Mouse (Mus musculus): ENCODE results near the gene Cd2. TPM values are rescaled to one million over a fixed set of nuclear protein-coding genes. Genes with fewer than 3 reads are reported as not detected.

Cd2 gene
- polyA plus RNA-seq, 1 experiment from 2014 or later = not detected

DNA sequence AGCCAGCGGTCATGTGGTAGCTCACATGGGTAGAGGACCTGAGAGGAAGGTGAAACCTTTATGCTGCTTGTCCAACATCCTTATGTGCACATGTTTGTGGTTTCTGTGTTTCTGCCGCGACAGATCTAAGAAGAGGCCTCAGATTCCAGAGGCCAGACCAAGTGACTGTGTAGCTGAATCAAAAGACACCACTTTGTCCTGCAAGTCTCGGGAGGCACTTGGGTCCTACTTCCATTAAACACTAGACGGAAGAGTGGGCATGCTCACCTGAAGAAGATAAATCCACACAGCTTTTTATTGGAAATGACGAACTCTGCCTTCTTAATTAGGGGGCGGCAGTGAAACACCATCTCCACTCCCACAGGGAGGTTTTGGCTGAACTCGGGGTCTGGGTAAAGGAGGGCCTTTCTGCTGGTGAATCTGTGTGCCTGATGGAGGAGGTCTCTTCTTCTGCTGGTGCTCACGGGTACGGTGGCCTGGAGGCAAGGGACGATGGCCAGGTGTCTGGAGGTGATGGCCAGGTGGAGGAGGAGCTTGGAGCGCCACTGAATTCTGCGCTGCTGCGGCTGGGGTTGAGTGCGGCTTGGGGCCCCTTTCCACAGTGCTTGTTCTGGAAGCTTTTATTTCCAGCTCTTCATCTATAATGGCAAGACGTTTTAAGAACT lies 12.0 kb downstream of the Cd2 start:
- Histone ChIP-seq H3K4me2 (ENCODE audit: low read depth, low read length) (no peak overlapping the region), H3K9me3 (replicated peaks; ENCODE audit: control insufficient read depth, low read length) (no peaks in the 10 kb centered on the region), H3K4me3 (ENCODE audit: low read depth, low read length) (no peak overlapping the region), H3K36me3 (replicated peaks; ENCODE audit: control insufficient read depth, insufficient read depth, low read depth, low read length) (no peaks in the 10 kb centered on the region), H3K27me3 (ENCODE audit: control insufficient read depth, insufficient read depth, low read length) (no peaks in the 10 kb centered on the region), H3K4me1 (ENCODE audit: control insufficient read depth, insufficient read depth, low read length) (no peaks in the 10 kb centered on the region), H3K9ac (replicated peaks; ENCODE audit: low read length) (no peak overlapping the region), H3K27ac (replicated peaks; ENCODE audit: low read depth, low read length) (no peak overlapping the region)
- DNase-seq (ENCODE audit: low spot score) (no peak), ATAC-seq (replicated peaks; ENCODE audit: insufficient number of reproducible peaks, low FRiP score, low TSS enrichment, low read depth) (no peak)
- WGBS = 84% methylated on average over 16 of the region's 16 CpGs

DNA sequence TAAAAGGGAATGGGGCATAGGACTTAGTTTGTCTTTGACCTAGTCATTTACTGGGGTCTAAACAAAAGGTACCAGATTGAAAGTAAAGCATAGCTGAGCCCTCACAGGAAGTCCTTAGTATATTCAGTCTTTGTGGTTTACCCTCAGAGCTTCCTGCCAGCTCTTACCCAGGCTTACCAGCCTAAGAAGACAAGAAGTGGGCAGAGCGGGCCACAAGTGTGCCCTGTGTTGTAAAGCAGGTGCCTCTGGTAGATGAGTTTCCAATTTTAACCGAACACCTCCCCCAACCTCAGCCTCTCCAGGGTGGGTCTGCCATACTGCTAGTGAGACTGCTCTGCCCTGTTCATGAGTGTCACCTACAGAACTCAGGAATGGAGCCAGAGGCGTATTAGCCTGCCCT lies 12.9 kb downstream of the Cd2 start:
- H3K4me1 ChIP-seq (ENCODE audit: control insufficient read depth, insufficient read depth, low read length) = no peaks in the 10 kb centered on the region
- H3K4me3 ChIP-seq (ENCODE audit: low read depth, low read length) = no peak overlapping the region
- no peak overlapping the region for H3K9ac ChIP-seq (replicated peaks; ENCODE audit: low read length)
- no peaks in the 10 kb centered on the region for H3K36me3 ChIP-seq (replicated peaks; ENCODE audit: control insufficient read depth, insufficient read depth, low read depth, low read length)
- no peak overlapping the region for H3K4me2 ChIP-seq (ENCODE audit: low read depth, low read length)
- H3K9me3 ChIP-seq (replicated peaks; ENCODE audit: control insufficient read depth, low read length) = no peaks in the 10 kb centered on the region
- no peak overlapping the region for H3K27ac ChIP-seq (replicated peaks; ENCODE audit: low read depth, low read length)
- WGBS = 85% methylated on average over 3 of the region's 3 CpGs
- DNase-seq (ENCODE audit: low spot score) (no peak), ATAC-seq (replicated peaks; ENCODE audit: insufficient number of reproducible peaks, low FRiP score, low TSS enrichment, low read depth) (no peak)
- H3K27me3 ChIP-seq (ENCODE audit: control insufficient read depth, insufficient read depth, low read length) = no peaks in the 10 kb centered on the region

DNA sequence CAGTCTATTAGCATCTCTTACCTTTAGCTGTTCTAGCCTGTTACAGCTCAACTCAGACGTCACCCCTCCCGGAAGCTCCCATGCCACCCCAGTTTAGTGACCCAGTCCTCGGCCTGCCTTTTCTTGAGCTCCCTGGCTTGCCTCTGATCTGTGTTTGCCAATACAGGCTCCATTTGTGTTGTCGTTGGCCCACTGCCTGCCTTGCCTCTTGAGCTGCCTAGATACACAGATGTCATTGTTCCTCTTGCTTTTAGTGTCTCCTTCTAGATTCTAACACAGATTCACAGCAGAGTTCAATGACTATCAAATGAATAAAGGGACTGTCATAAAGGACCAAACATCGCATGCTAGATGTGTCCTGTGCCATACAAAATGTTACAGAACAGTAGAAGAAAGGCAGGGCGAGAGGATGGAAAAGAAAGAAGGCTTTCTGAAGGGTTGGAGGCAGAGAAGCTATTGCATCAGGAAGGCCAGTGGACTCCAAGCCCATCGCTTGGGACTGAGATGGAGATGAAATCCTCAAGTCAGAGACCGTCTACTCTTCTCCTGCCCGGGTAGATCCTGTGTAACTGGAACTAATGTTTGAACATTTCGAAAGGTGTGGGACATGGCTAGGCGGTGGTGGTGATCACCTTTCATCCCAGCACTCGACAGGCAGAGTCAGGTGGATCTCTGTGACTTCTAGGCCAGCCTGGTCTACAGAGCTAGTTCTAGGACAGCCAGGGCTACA lies 13.5 kb downstream of the Cd2 start:
- H3K27ac ChIP-seq (replicated peaks; ENCODE audit: low read depth, low read length) = no peak overlapping the region
- H3K27me3 ChIP-seq (ENCODE audit: control insufficient read depth, insufficient read depth, low read length) = no peaks in the 10 kb centered on the region
- ATAC-seq (replicated peaks; ENCODE audit: insufficient number of reproducible peaks, low FRiP score, low TSS enrichment, low read depth) (no peak), DNase-seq (ENCODE audit: low spot score) (no peak)
- no peaks in the 10 kb centered on the region for H3K4me1 ChIP-seq (ENCODE audit: control insufficient read depth, insufficient read depth, low read length)
- H3K9ac ChIP-seq (replicated peaks; ENCODE audit: low read length) = no peak overlapping the region
- no peaks in the 10 kb centered on the region for H3K9me3 ChIP-seq (replicated peaks; ENCODE audit: control insufficient read depth, low read length)
- no peak overlapping the region for H3K4me2 ChIP-seq (ENCODE audit: low read depth, low read length)
- no peaks in the 10 kb centered on the region for H3K36me3 ChIP-seq (replicated peaks; ENCODE audit: control insufficient read depth, insufficient read depth, low read depth, low read length)
- WGBS = 86% methylated on average over 12 of the region's 12 CpGs
- H3K4me3 ChIP-seq (ENCODE audit: low read depth, low read length) = no peak overlapping the region

DNA sequence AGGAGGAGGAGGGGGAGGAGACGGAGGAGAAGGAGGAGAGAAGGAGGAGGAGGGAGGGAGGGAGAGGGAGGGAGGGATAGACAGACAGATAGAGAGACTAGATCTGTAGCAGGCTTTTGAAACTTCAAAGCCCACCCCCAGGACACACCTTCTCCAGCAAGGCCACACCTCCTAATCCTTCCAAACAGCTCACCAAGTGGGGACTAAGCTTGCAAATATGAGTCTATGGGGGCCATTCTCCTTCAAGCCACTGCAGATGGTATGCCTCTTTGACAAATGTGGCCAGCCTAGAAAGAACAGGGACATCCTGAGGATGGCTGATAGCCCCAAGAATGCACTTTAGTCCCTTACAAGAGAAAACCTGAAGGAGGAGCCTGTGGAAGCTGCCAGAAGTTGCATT lies 15.6 kb downstream of the Cd2 start:
- no peaks in the 10 kb centered on the region for H3K27me3 ChIP-seq (ENCODE audit: control insufficient read depth, insufficient read depth, low read length)
- DNase-seq (ENCODE audit: low spot score) (no peak), ATAC-seq (replicated peaks; ENCODE audit: insufficient number of reproducible peaks, low FRiP score, low TSS enrichment, low read depth) (no peak)
- no peak overlapping the region for H3K9ac ChIP-seq (replicated peaks; ENCODE audit: low read length)
- WGBS = 33% methylated on average over 1 of the region's 1 CpGs
- no peaks in the 10 kb centered on the region for H3K4me1 ChIP-seq (ENCODE audit: control insufficient read depth, insufficient read depth, low read length)
- H3K4me2 ChIP-seq (ENCODE audit: low read depth, low read length) = no peak overlapping the region
- no peaks in the 10 kb centered on the region for H3K36me3 ChIP-seq (replicated peaks; ENCODE audit: control insufficient read depth, insufficient read depth, low read depth, low read length)
- H3K9me3 ChIP-seq (replicated peaks; ENCODE audit: control insufficient read depth, low read length) = no peaks in the 10 kb centered on the region
- H3K27ac ChIP-seq (replicated peaks; ENCODE audit: low read depth, low read length) = no peak overlapping the region
- H3K4me3 ChIP-seq (ENCODE audit: low read depth, low read length) = no peak overlapping the region

DNA sequence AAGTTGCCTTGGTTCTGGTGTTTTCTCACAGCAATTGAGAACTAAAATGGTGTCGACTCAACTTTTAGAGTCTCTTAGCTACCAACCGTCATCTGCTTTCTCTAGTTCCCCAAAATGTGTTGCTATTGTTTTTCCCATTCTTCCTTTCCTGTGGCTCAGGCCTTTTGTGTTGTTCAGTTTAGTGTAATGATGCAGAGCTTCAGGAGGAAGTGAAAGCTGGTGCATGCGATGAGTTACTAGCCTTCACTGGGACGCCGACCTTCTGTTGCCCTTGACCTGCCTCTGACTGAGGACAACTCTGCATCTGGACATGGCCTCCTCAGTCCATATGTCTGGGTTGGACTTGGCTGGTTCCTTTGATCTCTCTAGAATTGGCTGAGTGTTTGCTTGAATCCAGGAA lies 16.9 kb downstream of the Cd2 start:
- Histone ChIP-seq H3K4me1 (ENCODE audit: control insufficient read depth, insufficient read depth, low read length) (no peaks in the 10 kb centered on the region), H3K9ac (replicated peaks; ENCODE audit: low read length) (no peak overlapping the region), H3K36me3 (replicated peaks; ENCODE audit: control insufficient read depth, insufficient read depth, low read depth, low read length) (no peaks in the 10 kb centered on the region), H3K4me2 (ENCODE audit: low read depth, low read length) (no peak overlapping the region), H3K4me3 (ENCODE audit: low read depth, low read length) (no peak overlapping the region), H3K9me3 (replicated peaks; ENCODE audit: control insufficient read depth, low read length) (no peaks in the 10 kb centered on the region), H3K27me3 (ENCODE audit: control insufficient read depth, insufficient read depth, low read length) (no peaks in the 10 kb centered on the region), H3K27ac (replicated peaks; ENCODE audit: low read depth, low read length) (no peak overlapping the region)
- ATAC-seq (replicated peaks; ENCODE audit: insufficient number of reproducible peaks, low FRiP score, low TSS enrichment, low read depth) (no peak), DNase-seq (ENCODE audit: low spot score) (no peak)
- WGBS = 96% methylated on average over 5 of the region's 5 CpGs

DNA sequence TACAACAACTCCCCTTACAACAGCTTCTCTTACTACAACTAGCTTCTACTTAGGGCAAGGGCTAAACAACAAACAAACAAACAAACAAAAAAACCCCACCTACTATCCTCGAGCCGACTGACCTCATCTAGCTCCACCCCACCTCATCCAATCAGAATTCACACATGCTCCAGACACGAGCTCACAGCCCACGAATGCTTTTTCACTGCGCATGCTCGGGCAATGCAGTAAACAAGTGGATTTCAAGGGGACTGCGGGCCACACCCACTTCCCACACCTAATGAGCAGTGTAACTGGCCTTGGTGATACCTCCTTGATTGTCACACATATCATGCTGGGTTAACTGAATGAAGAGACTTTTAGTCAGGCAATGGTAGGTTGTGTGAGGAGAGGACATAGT lies 19.4 kb downstream of the Cd2 start:
- ATAC-seq (replicated peaks; ENCODE audit: insufficient number of reproducible peaks, low FRiP score, low TSS enrichment, low read depth) (no peak), DNase-seq (ENCODE audit: low spot score) (no peak)
- no peaks in the 10 kb centered on the region for H3K36me3 ChIP-seq (replicated peaks; ENCODE audit: control insufficient read depth, insufficient read depth, low read depth, low read length)
- H3K27me3 ChIP-seq (ENCODE audit: control insufficient read depth, insufficient read depth, low read length) = no peaks in the 10 kb centered on the region
- no peak overlapping the region for H3K4me2 ChIP-seq (ENCODE audit: low read depth, low read length)
- no peaks in the 10 kb centered on the region for H3K4me1 ChIP-seq (ENCODE audit: control insufficient read depth, insufficient read depth, low read length)
- H3K9me3 ChIP-seq (replicated peaks; ENCODE audit: control insufficient read depth, low read length) = no peaks in the 10 kb centered on the region
- H3K9ac ChIP-seq (replicated peaks; ENCODE audit: low read length) = no peak overlapping the region
- WGBS = 88% methylated on average over 7 of the region's 7 CpGs
- no peak overlapping the region for H3K27ac ChIP-seq (replicated peaks; ENCODE audit: low read depth, low read length)
- no peak overlapping the region for H3K4me3 ChIP-seq (ENCODE audit: low read depth, low read length)

DNA sequence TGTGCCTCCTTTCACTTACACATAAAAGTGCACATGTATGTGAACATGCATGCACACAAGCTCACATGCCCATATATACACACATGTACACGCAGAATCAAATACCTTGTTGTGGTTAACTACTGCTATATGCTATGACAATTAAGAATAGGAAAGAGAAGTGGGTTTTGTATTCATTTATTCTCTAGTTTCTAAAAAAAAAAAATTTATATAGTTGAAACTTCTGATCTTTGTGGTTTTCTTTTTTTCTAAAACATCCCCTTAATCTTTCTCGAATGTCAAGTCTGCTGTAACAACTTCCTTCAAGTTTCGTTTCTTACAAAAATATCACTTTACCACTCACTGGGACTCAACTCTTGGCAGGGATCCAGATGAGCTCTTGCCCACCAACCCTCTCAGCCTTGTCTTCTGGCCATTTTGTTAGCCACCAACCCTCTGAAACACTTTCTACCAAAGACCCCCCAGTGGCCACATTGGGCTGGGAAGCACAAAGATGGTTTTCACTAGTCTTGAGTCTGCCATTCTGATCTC lies 22.1 kb downstream of the Cd2 start:
- Histone ChIP-seq H3K4me3 (ENCODE audit: low read depth, low read length) (no peak overlapping the region), H3K27ac (replicated peaks; ENCODE audit: low read depth, low read length) (no peak overlapping the region), H3K4me1 (ENCODE audit: control insufficient read depth, insufficient read depth, low read length) (no peaks in the 10 kb centered on the region), H3K9ac (replicated peaks; ENCODE audit: low read length) (no peak overlapping the region), H3K9me3 (replicated peaks; ENCODE audit: control insufficient read depth, low read length) (no peaks in the 10 kb centered on the region), H3K4me2 (ENCODE audit: low read depth, low read length) (no peak overlapping the region), H3K36me3 (replicated peaks; ENCODE audit: control insufficient read depth, insufficient read depth, low read depth, low read length) (no peaks in the 10 kb centered on the region), H3K27me3 (ENCODE audit: control insufficient read depth, insufficient read depth, low read length) (no peaks in the 10 kb centered on the region)
- DNase-seq (ENCODE audit: low spot score) = no peak
- no peak for ATAC-seq (replicated peaks; ENCODE audit: insufficient number of reproducible peaks, low FRiP score, low TSS enrichment, low read depth)
- 75% methylated on average over 3 of the region's 3 CpGs for WGBS

DNA sequence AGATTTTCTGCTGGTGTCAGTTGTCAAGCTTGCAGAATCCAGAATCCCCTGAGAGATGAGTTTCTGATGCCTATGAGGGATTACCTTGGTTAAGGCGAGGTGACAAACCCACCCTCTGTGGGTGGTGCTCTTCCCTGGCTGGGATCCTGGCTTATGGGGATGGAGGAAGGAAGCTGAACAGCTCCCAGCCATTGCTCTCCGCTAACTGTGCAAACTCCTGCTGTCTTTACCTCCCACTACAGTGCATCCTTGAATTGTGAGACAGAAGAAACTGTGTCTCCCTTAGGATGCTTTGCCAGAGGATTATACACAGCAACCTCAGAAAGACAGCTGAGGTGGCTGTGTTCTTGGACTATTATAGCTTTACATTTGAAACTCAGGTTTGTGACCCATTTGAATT lies 28.8 kb downstream of the Cd2 start:
- no peak overlapping the region for H3K4me2 ChIP-seq (ENCODE audit: low read depth, low read length)
- no peak overlapping the region for H3K4me3 ChIP-seq (ENCODE audit: low read depth, low read length)
- DNase-seq (ENCODE audit: low spot score) (no peak), ATAC-seq (replicated peaks; ENCODE audit: insufficient number of reproducible peaks, low FRiP score, low TSS enrichment, low read depth) (no peak)
- 55% methylated on average over 2 of the region's 2 CpGs for WGBS
- no peaks in the 10 kb centered on the region for H3K9me3 ChIP-seq (replicated peaks; ENCODE audit: control insufficient read depth, low read length)
- no peaks in the 10 kb centered on the region for H3K27me3 ChIP-seq (ENCODE audit: control insufficient read depth, insufficient read depth, low read length)
- H3K36me3 ChIP-seq (replicated peaks; ENCODE audit: control insufficient read depth, insufficient read depth, low read depth, low read length) = no peaks in the 10 kb centered on the region
- H3K27ac ChIP-seq (replicated peaks; ENCODE audit: low read depth, low read length) = no peak overlapping the region
- H3K4me1 ChIP-seq (ENCODE audit: control insufficient read depth, insufficient read depth, low read length) = no peaks in the 10 kb centered on the region
- H3K9ac ChIP-seq (replicated peaks; ENCODE audit: low read length) = no peak overlapping the region
